Mouse (Mus musculus) cerebellum, adult 2 months (tissue): Measurements from ENCODE around the gene Fam69b. TPM values are rescaled to one million over a fixed set of nuclear protein-coding genes. Genes with fewer than 3 reads are reported as not detected.

Experiments used
- DNase-seq, 2 experiments: peaks; one replicate each; pipeline ENCODE4 v3.0.0; 2021
- H3K27ac ChIP-seq: fragments of 200-500 bp; 2 replicates; pipeline ENCODE4 v1.5.1; 2012; ENCODE audit warnings: low read length, control low read depth, inconsistent platforms; ENCODE audit not compliant: insufficient read depth
- H3K27me3 ChIP-seq: fragments of 200-500 bp; 2 replicates; pipeline ENCODE4 v1.6.1; 2012; ENCODE audit warnings: inconsistent platforms, mild to moderate bottlenecking, low read length, moderate library complexity; ENCODE audit not compliant: control insufficient read depth, insufficient read depth
- H3K4me1 ChIP-seq: fragments of 200-500 bp; 2 replicates; pipeline ENCODE4 v1.6.1; 2011; ENCODE audit warnings: low read length; ENCODE audit not compliant: control insufficient read depth, insufficient read depth
- H3K4me3 ChIP-seq: fragments of 200-500 bp; replicated peaks from 2 replicates; pipeline ENCODE3; 2011; ENCODE audit warnings: mild to moderate bottlenecking, low read depth, low read length, control low read depth; ENCODE audit not compliant: insufficient read depth
- CTCF ChIP-seq: fragments of 200-500 bp; IDR thresholded peaks from 2 replicates; pipeline ENCODE4 v1.5.1; 2011; ENCODE audit warnings: low read depth, mild to moderate bottlenecking, control low read depth, low read length, moderate library complexity, borderline replicate concordance; ENCODE audit not compliant: insufficient read depth
- POLR2A ChIP-seq: fragments of 200-500 bp; IDR thresholded peaks from 2 replicates; pipeline ENCODE4 v1.6.1; 2011; ENCODE audit warnings: low read length, control low read depth, borderline replicate concordance; ENCODE audit not compliant: insufficient read depth
- WGBS: fragments of 180-500 bp; shearing (Covaris S2); methylation state at CpG from one replicate; pipeline ENCODE4 v1.1.7; 2018; 5-methylcytosine and 5-hydroxymethylcytosine counted together
- polyA plus RNA-seq: library from polyadenylated mRNA; depleted of rRNA; stranded (reverse); fragments of >200 nt; gene quantifications from 2 replicates; pipeline ENCODE4 v1.2.3, GENCODE M21; 2012

Gene Fam69b
- polyA plus RNA-seq, 1 experiment = 147 TPM

GRCm38 (mm10) chr2:26594022-26594346 lies 34.3 kb upstream of the Fam69b start:
- H3K4me3 ChIP-seq = no peak overlapping the region
- 66% methylated on average over 9 of the region's 9 CpGs for WGBS
- H3K4me1 ChIP-seq = no peaks in the 10 kb centered on the region
- TF ChIP-seq CTCF (no peak), POLR2A (no peak)
- DNase-seq = peak in 1 of 2 experiments; percentile 17
- no peak overlapping the region for H3K27ac ChIP-seq
- no peaks in the 10 kb centered on the region for H3K27me3 ChIP-seq

- Histone ChIP-seq H3K27me3 (no peaks in the 10 kb centered on the region), H3K4me3 (no peak overlapping the region), H3K27ac (no peak overlapping the region), H3K4me1 (no peaks in the 10 kb centered on the region)
- TF ChIP-seq POLR2A = no peak
- TF ChIP-seq CTCF = no peak
- 92% methylated on average over 7 of the region's 7 CpGs for WGBS
- DNase-seq = no peak
Measured at GRCm38 (mm10) chr2:26594461-26594933, 33.8 kb upstream of the Fam69b start.

- H3K27ac ChIP-seq = no peak overlapping the region
- 80% methylated on average over 6 of the region's 6 CpGs for WGBS
Measured at GRCm38 (mm10) chr2:26594934-26595724, 33.1 kb upstream of the Fam69b start.

GRCm38 (mm10) chr2:26595725-26596435 lies 32.4 kb upstream of the Fam69b start:
- 84% methylated on average over 11 of the region's 11 CpGs for WGBS

More at GRCm38 (mm10) chr2:26594934-26595724, 33.1 kb upstream of the Fam69b start:
- TF ChIP-seq POLR2A (no peak), CTCF (no peak)
- no peaks in the 10 kb centered on the region for H3K4me1 ChIP-seq
- H3K4me3 ChIP-seq = no peak overlapping the region
- H3K27me3 ChIP-seq = no peaks in the 10 kb centered on the region
- no peak for DNase-seq

GRCm38 (mm10) chr2:26596898-26597297 lies 31.4 kb upstream of the Fam69b start:
- no peak for DNase-seq
- no peak overlapping the region for H3K27ac ChIP-seq
- no peaks in the 10 kb centered on the region for H3K4me1 ChIP-seq
- WGBS = 89% methylated on average over 3 of the region's 3 CpGs
- no peaks in the 10 kb centered on the region for H3K27me3 ChIP-seq
- TF ChIP-seq POLR2A (no peak), CTCF (no peak)
- H3K4me3 ChIP-seq = no peak overlapping the region

More at GRCm38 (mm10) chr2:26595725-26596435, 32.4 kb upstream of the Fam69b start:
- Histone ChIP-seq H3K27ac (no peak overlapping the region), H3K4me3 (no peak overlapping the region), H3K27me3 (no peaks in the 10 kb centered on the region), H3K4me1 (no peaks in the 10 kb centered on the region)
- TF ChIP-seq POLR2A = no peak
- TF ChIP-seq CTCF = no peak
- no peak for DNase-seq

- no peak for DNase-seq
Measured at GRCm38 (mm10) chr2:26597810-26598209, 30.4 kb upstream of the Fam69b start.

GRCm38 (mm10) chr2:26598462-26598861 lies 29.8 kb upstream of the Fam69b start:
- no peak for DNase-seq
- 93% methylated on average over 3 of the region's 3 CpGs for WGBS
- Histone ChIP-seq H3K27me3 (no peaks in the 10 kb centered on the region), H3K4me1 (no peaks in the 10 kb centered on the region), H3K4me3 (no peak overlapping the region), H3K27ac (no peak overlapping the region)
- TF ChIP-seq POLR2A (no peak), CTCF (no peak)

More at GRCm38 (mm10) chr2:26597810-26598209, 30.4 kb upstream of the Fam69b start:
- Histone ChIP-seq H3K27me3 (no peaks in the 10 kb centered on the region), H3K4me3 (no peak overlapping the region), H3K27ac (no peak overlapping the region), H3K4me1 (no peaks in the 10 kb centered on the region)
- no peak for TF ChIP-seq CTCF
- TF ChIP-seq POLR2A = no peak
- 87% methylated on average over 2 of the region's 2 CpGs for WGBS

GRCm38 (mm10) chr2:26599965-26600364 lies 28.3 kb upstream of the Fam69b start:
- 88% methylated on average over 4 of the region's 4 CpGs for WGBS
- DNase-seq = no peak
- H3K4me1 ChIP-seq = no peaks in the 10 kb centered on the region

More at GRCm38 (mm10) chr2:26599965-26600364, 28.3 kb upstream of the Fam69b start:
- Histone ChIP-seq H3K4me3 (no peak overlapping the region), H3K27ac (no peak overlapping the region), H3K27me3 (no peaks in the 10 kb centered on the region)
- TF ChIP-seq CTCF (no peak), POLR2A (no peak)
